Mouse (Mus musculus) left cerebral cortex, adult 9 months (tissue): ENCODE measurements around the gene Stard3nl.

ENCODE experiments used
- DNase-seq, 2 experiments: peaks; one replicate each; pipeline ENCODE4 v3.0.0; 2022; ENCODE audit warnings: low spot score in 2 of 2

Gene Stard3nl

DNA sequence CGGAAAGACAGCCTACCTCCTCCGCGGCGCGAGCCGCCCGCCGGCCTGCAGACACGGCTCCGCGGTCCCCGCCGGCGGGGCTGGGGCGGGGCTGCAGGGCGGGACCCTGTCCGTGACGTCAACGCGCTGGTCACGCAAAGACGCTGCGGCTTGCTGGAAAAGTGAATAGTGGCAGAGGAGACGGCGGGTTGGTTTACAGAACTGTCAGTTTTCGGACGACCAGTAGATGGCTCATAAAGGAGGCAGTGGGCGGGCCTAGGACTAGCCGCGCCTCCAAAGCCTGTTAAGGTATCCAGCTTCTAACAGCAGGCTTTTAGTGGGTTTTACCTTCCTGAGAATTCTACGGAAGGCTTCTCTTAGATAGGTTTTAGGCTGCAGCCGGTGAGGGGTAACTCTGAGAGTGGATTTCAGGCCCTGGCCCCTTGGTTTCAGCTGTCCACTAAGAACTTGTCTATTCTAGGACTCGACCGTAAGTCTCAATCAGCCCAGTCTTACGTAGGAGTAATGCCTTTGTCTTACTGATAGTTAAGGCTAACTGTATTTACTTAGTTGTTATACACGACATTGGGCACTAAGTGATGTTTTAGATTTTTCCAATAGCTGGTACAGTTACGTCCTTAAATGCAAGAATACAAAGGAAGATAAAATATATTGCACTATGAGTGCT, at the start of gene Stard3nl:
Gene Stard3nl (minus strand): TSS at position 108 of the 667 bp plus-strand sequence.
- DNase-seq = peak; percentile 98 to 99

DNA sequence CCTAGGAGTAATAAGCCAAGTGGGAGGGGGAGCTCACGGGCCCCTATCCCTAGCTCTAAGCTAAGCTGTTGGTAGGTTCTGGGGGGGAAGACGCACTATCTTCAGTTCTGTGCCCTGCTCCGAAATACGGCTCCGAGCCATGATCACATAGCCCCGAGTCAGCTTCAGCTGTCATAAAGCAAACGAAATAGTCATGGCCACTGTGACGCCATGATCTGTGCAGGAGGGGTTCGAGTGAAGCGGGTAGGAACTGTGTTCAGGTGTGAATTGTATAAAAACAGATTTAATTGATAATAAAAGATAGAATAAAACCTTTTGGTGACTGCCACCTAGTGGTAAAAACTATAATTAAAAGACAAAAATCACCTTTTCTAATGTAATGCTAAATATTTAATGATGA, 42.4 kb upstream of the Stard3nl start:
- peak in 1 of 2 experiments; percentile 15 for DNase-seq

- DNase-seq = no peak
Observed at GRCm38 (mm10) chr13:19429812-19430370, 34.3 kb upstream of the Stard3nl start.

GRCm38 (mm10) chr13:19428076-19428475, 32.5 kb upstream of the Stard3nl start:
- no peak for DNase-seq

DNA sequence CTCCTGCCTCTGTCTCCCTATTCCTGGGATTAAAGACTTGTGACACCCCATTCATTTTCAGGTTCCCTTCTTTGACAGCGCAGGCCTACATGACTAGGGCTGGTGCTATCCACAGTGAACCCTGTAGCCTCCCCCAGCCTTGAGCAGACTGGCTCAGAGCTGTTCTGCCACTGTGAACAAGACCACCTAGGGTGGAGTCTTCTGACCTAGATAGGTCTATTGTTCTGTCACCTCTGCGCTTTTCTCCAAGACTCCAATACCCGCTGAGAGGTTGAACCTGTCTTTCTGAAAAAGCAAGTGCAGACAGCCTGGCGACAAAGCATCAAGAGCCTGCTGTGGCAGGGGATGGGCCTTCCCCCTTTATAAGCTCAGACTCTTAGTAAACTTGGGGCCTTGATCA, 29.0 kb upstream of the Stard3nl start:
- no peak for DNase-seq

DNA sequence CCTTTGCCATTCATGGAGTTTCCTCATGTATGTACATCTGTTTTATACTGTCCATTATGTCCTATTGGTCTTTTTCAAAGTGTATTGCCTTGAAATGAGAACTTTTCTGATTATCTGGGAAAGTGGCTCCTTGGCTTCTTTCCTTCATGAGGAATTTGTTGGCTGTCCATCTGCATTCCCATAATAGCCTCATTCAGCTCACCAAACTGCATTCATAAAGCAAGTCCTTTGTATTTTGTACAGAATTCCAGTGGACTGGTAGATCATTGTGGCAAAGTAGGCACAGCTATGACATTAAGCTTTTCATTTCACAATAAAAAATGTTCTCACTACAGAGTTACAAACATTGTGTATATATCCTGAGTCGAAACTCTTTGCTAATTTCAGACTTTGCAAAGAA, 26.9 kb upstream of the Stard3nl start:
- DNase-seq = no peak

- no peak for DNase-seq
Observed at GRCm38 (mm10) chr13:19417885-19418521, 22.4 kb upstream of the Stard3nl start.

DNA sequence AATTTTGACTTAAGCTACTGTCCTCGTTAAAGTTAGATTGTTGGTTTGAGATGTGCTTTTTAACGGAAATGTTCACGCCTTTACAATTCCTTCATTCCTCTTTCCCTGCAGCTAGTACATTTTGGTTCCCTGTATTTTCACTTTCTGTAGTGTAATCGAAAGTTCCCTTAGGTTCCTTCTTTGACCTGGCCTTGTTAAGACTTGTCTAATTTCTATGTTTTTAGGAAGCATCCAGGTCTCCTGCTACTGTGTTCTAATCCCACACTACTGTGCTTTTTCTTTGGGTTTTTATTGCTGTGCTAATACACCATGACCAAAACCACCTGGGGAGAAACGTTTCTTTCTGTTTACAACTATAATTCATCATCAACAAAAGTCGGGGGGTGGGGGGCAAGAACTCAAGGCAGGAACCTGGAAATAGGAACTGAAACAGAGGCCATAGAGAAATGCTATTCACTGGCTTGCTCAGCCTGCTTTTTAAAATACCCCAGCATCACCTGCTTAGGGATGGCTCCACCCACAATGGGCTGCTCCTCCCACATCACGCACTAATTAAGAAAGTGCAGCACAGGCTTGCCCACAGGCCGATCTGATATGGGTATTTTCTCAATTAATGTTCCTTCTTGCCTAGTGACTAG, 20.4 kb upstream of the Stard3nl start:
- no peak for DNase-seq

DNA sequence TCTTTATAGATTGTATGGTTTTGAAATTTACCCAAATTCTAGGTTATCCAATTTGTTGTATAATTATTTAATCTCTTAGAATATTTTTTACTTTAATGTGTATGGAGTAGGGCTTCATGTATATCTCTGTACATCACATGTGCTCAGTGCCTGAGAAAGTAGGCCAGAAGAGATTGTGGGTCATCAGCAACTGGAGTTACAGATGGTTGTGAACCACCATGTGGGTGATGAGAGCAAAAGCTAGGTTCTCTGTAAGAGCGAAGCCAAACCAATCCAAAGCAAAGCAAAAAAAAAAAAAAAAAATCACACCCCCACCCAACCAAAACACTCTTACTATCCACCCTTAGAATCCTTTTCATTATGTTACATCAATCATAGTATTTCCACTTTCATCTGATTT, 19.7 kb upstream of the Stard3nl start:
- DNase-seq = no peak

GRCm38 (mm10) chr13:19412334-19412939, 16.8 kb upstream of the Stard3nl start:
- no peak for DNase-seq

- no peak for DNase-seq
Observed at GRCm38 (mm10) chr13:19411886-19412285, 16.3 kb upstream of the Stard3nl start.

- DNase-seq = no peak
Observed at GRCm38 (mm10) chr13:19410694-19411093, 15.1 kb upstream of the Stard3nl start.

DNA sequence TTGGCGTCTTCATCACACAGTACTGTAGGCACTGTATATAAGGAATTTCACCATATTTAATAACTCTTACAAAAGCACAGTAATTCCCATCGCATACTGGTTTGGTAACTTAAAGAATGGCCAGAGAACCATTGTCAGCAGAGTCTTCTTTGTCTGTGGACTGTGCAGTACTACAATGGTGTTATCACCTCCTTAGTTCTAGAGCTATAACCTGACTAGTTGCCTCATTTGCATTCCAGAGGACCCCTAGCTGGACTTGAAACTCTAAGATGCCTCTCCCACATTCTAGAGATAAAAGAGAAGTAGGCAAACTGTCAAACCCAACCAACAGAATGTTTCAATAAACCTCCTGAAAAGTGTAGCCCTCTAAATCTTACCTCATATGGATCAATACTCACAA, 12.4 kb upstream of the Stard3nl start:
- DNase-seq = no peak

- DNase-seq = no peak
Observed at GRCm38 (mm10) chr13:19404623-19405022, 9.0 kb upstream of the Stard3nl start.

DNA sequence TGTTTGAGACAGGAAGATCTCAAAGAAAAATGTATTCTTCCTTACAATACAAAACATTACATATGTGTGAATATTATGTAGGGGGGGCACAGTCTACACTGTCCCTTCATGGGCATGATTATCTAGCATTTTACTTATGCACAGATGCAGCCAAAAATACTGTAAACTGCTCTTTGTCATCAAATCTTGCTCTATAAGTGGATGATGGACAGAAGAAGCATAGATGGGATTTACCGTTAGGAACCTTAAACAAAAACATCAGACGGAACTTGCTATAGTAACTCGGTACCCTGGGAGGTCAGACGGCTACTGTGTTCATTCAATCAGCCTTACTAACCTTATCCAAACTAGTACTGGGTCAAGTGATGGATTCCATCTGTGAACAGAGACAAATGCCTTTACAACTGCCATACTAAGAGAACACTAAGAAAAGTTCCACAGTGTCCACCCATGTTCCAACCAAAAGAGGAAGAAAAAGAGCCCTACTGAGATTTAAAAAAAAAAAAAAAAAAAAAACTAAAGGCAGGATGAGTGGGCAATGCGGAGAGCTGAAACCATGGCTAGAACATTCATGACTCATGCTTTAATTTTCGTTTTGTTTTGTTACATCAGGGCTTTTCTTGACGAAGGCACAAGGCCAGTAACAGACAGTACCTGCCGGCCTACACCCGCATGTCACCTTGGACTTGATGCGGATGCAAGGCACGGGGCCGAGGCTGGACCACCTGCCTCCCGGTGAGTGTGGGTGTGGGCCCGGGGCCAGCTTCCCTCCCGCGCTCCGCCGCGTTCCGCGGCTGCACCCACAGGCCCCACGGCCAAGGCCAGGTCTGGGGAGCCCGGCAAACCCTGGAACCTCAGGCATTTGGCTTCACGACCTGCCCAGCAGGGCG, 552 bp downstream of the Stard3nl start:
- DNase-seq = no peak

DNA sequence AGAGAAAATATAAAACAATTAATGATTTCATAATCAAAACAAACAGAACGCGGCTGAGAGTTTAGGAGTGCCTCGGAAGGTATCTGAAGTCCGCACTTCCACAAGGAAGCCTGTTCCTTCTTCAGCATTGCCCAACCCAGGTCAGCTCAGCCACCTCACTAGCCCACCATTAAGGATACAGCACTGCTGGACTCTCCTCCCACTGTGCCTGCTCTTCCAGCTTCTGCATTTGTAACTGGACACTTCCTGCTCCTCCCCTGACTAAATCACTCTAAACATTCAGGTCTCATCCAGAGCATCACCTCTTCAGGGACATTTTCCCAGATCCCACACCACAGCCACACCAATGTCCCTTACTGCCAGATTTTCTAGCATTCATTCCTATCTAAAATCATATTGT, 1.4 kb downstream of the Stard3nl start:
- peak in 1 of 2 experiments; percentile 21 for DNase-seq

DNA sequence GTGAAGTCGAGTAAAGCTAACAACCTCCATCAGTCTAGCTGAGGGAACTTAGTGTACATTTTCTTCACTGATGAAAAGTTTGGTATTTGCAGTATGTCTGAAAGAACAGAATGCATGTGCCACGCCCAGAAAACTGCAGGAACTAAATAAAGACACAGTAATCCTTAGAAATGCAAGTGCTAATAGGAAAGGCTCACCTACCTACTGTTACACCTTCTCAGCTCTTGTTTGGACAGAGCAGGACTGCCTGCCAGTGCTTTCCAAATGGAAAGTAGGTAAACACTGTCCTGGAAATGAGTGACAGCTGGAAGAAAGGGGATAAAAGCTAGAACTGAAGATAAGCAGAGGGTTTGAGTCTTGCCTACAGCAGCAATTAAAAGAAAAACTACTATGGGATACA, 1.9 kb downstream of the Stard3nl start:
- DNase-seq = no peak

DNA sequence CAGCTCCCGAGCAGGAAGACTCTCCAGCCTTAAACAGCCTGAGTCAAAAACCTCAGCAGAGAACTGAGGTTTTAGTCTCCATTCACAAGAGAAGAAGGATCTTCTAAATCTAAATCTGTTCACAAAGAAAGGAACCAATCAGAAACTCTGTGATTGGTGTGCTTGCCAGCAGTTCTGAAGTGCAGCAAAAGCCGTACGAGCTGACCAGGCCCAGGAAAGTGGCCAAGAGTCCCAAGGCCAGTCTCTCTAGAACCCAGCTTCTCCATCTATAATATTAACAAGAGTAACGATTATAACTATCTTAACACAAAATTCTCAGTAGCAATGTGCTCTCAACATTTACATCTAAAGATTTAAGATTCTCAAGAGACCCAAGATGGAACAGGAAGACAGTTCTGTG, 4.0 kb downstream of the Stard3nl start:
- no peak for DNase-seq

GRCm38 (mm10) chr13:19390296-19390695, 5.3 kb downstream of the Stard3nl start:
- DNase-seq = no peak

DNA sequence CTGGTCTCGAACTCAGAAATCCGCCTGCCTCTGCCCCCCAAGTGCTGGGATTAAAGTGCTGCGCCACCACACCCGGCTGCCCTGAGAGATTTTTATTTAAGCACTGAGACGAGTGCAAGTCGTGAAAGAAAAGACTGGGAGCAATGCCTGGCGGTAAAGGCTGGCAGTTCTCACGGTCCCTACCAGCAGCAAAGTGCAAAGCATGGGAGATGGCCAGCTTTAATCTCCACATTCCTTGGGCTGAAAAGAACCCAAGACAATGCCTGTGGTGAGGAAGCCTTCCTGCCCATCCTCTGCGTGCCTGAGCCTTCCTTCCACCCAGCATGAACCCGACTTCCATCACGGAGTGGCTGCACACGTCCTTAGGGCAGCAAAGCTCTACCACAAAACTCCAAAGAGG, 5.7 kb downstream of the Stard3nl start:
- DNase-seq = no peak

DNA sequence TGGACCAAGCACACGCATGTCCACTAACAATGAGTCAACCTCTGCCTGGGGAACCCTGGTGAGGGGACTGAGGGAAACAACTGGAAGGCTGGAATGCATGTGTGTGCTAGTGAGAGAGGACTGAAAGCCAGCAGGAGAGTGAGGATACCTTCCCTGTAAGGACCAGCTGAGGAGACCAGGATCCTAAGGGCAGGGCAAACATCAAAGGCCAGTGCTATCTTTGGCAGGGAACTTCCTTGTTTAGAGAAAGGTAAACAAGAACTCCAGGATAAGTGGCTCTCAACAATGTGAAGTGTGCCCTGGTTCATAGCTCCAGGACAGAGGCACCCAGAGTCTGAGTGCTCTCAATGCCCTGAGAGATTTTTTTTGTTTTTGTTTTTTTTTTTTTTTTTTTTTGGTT, 6.2 kb downstream of the Stard3nl start:
- DNase-seq = no peak
